Mouse (Mus musculus): ENCODE measurements around the gene Dlat.

- TF ChIP-seq USF1 (IDR thresholded peaks at IDR 0.05; ENCODE audit: low read depth), result no peak
- no peak for TF ChIP-seq MYOG (IDR thresholded peaks at IDR 0.05; ENCODE audit: control insufficient read depth, extremely low read depth, insufficient read length)
- TF ChIP-seq CTCF (IDR thresholded peaks at IDR 0.05; ENCODE audit: control insufficient read depth, insufficient read depth, insufficient read length), result no peak
- TF ChIP-seq MAX (IDR thresholded peaks at IDR 0.05), result no peak
- TF ChIP-seq MYOD1 (IDR thresholded peaks at IDR 0.05; ENCODE audit: control insufficient read depth, insufficient read length, low read depth), result no peak
- no peak for TF ChIP-seq FOSL1 (IDR thresholded peaks at IDR 0.05; ENCODE audit: insufficient read depth, low read length, poor library complexity, severe bottlenecking)
- no peak for TF ChIP-seq CEBPB (IDR thresholded peaks at IDR 0.05; ENCODE audit: low read depth)
Measured at GRCm38 (mm10) chr9:50617794-50618330, 41.7 kb downstream of the Dlat start.
